Mouse (Mus musculus) forebrain, postnatal 0 days (tissue): ENCODE results near the gene Hsph1. TPM values are rescaled to one million over a fixed set of nuclear protein-coding genes. Genes with fewer than 3 reads are reported as not detected.

ENCODE experiments used
- ATAC-seq: fragments of 200-750 bp; cut with Nextera tagmentation; 2 replicates; pipeline ENCODE4 v1.8.0; 2017; ENCODE audit warnings: mild to moderate bottlenecking, moderate library complexity
- DNase-seq: peaks from one replicate; pipeline ENCODE4 v3.0.0-alpha.2; 2015
- H3K27ac ChIP-seq: fragments of 300-500 bp; sonication (generic); 2 replicates; pipeline ENCODE4 v1.5.1; 2014; ENCODE audit warnings: low read depth, mild to moderate bottlenecking, antibody characterized with exemption, low read length, moderate library complexity, mixed read lengths
- H3K27me3 ChIP-seq: fragments of 300-500 bp; sonication (generic); 2 replicates; pipeline ENCODE4 v1.6.1; 2014; ENCODE audit warnings: mild to moderate bottlenecking, low read length, mixed read lengths; ENCODE audit not compliant: insufficient read depth
- H3K36me3 ChIP-seq: fragments of 300-500 bp; sonication (generic); 2 replicates; pipeline ENCODE4 v1.6.1; 2014; ENCODE audit warnings: mild to moderate bottlenecking, moderate library complexity; ENCODE audit not compliant: insufficient read depth
- H3K4me1 ChIP-seq: fragments of 300-500 bp; sonication (generic); 2 replicates; pipeline ENCODE4 v1.6.1; 2014; ENCODE audit warnings: antibody characterized with exemption; ENCODE audit not compliant: insufficient read depth
- H3K4me2 ChIP-seq: fragments of 300-500 bp; sonication (generic); 2 replicates; pipeline ENCODE4 v1.6.1; 2014; ENCODE audit warnings: low read depth, mild to moderate bottlenecking, moderate library complexity
- H3K4me3 ChIP-seq: fragments of 300-500 bp; sonication (generic); 2 replicates; pipeline ENCODE4 v1.5.1; 2014; ENCODE audit warnings: low read depth, low read length, mixed read lengths
- H3K9ac ChIP-seq: fragments of 300-500 bp; sonication (generic); 2 replicates; pipeline ENCODE4 v1.6.1; 2014; ENCODE audit warnings: mild to moderate bottlenecking
- H3K9me3 ChIP-seq: fragments of 300-500 bp; sonication (generic); 2 replicates; pipeline ENCODE4 v1.6.1; 2016; ENCODE audit warnings: low read length
- CTCF ChIP-seq: sonication (generic); IDR thresholded peaks from 2 replicates; pipeline ENCODE4 v1.5.1; 2016; ENCODE audit warnings: antibody characterized with exemption, control low read depth, low read depth
- WGBS: fragments of 180-500 bp; shearing (Covaris S2); extraction: QIAGEN DNeasy Blood & Tissue Kit; methylation state at CpG from one replicate; pipeline ENCODE4 v1.1.7; 2014; 5-methylcytosine and 5-hydroxymethylcytosine counted together
- polyA plus RNA-seq: library from polyadenylated mRNA; unstranded; fragments of >200 nt; fragmentation: Nextera tagmentation; extraction: Ambion mirVana; gene quantifications from 2 replicates; pipeline ENCODE4 v1.2.1, GENCODE M21; 2015
- total RNA-seq: library from RNA; depleted of rRNA; stranded (reverse); fragments of >200 nt; gene quantifications from 2 replicates; pipeline ENCODE4 v1.2.3, GENCODE M21; 2014

Hsph1 gene
- total and polyA plus RNA-seq, 2 experiments from 2014 or later = 41.2 to 78.6 TPM

GRCm38 (mm10) chr5:149655636-149656035, 19.5 kb upstream of the Hsph1 start:
- ATAC-seq (no peak), DNase-seq (no peak)
- Histone ChIP-seq H3K9ac (no peak overlapping the region), H3K27me3 (no peaks in the 10 kb centered on the region), H3K9me3 (no peaks in the 10 kb centered on the region), H3K36me3 (no peaks in the 10 kb centered on the region), H3K4me1 (no peaks in the 10 kb centered on the region), H3K4me3 (no peak overlapping the region), H3K27ac (no peak overlapping the region), H3K4me2 (no peak overlapping the region)
- no peak for TF ChIP-seq CTCF
- WGBS = 83% methylated on average over 9 of the region's 9 CpGs

DNA sequence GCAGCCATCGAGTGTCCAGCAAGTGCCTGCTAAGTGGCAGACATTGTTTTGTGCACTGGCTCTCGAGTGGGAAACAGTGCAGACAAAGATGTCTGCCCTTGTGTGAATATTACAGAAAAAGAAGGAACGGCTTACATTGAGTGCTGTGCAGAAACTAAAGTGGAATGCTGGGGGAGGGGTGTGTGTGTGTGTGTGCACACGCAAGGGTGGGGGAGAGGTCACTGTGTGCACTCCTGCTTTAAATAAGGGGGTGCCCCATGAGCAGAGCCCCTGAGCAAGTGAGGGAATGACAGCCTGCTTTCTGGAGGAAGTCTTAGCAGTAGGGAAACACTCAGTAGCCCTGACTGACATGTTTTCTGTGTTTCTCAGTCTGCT, 14.0 kb upstream of the Hsph1 start:
- Histone ChIP-seq H3K9me3 (no peaks in the 10 kb centered on the region), H3K27me3 (no peaks in the 10 kb centered on the region), H3K4me1 (peaks cover 3% of the 10 kb centered on the region; the same call in 1 of the 2 replicates), H3K36me3 (no peaks in the 10 kb centered on the region), H3K9ac (no peak overlapping the region), H3K4me3 (no peak overlapping the region), H3K27ac (no peak overlapping the region), H3K4me2 (no peak overlapping the region)
- no peak for DNase-seq
- WGBS = 40% methylated on average over 4 of the region's 4 CpGs
- ATAC-seq = peak; percentile 8; the same call in 1 of the 2 replicates
- no peak for TF ChIP-seq CTCF

DNA sequence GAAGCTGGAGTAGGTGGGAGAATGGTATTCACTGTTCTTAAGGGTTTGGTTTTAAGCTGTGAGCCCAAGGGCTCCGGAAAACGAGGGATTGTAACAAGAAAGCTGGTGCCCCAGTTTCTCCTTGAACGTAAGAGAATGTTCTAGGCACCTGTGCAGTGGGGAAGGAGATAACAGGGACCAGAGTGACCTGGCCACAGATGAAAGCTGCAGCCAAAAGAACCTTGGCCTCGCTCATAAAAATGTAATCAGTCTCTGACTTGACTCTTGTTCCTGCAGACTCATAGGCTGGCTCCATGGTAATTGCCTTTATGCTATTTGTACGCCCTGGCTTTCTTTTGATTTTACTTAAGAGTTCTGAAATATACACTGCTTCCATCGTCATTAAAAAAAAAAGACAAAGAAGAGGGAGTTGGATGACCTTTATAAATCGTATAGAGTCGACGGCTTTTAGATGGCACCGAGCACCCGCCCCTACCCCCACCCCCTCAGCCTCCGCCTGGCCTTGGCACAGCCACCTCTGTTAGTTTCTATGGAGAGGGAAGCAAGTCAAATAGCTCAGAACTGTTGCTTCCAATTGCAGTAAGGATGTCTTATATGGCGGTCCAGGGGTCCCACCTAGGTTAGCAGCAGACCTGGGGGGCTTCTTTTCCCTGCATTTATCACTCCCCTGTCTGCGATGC, 13.5 kb upstream of the Hsph1 start:
- Histone ChIP-seq H3K4me2 (no peak overlapping the region), H3K36me3 (no peaks in the 10 kb centered on the region), H3K9ac (no peak overlapping the region), H3K27ac (no peak overlapping the region), H3K27me3 (no peaks in the 10 kb centered on the region), H3K4me3 (no peak overlapping the region), H3K9me3 (no peaks in the 10 kb centered on the region), H3K4me1 (peaks cover 3% of the 10 kb centered on the region; the same call in 1 of the 2 replicates)
- 68% methylated on average over 14 of the region's 14 CpGs for WGBS
- DNase-seq = no peak
- TF ChIP-seq CTCF = no peak
- no peak for ATAC-seq

GRCm38 (mm10) chr5:149648895-149649406, 12.8 kb upstream of the Hsph1 start:
- Histone ChIP-seq H3K27ac (no peak overlapping the region), H3K4me2 (no peak overlapping the region), H3K9ac (no peak overlapping the region), H3K9me3 (no peaks in the 10 kb centered on the region), H3K36me3 (no peaks in the 10 kb centered on the region), H3K27me3 (no peaks in the 10 kb centered on the region), H3K4me1 (peaks cover 3% of the 10 kb centered on the region; the same call in 1 of the 2 replicates), H3K4me3 (no peak overlapping the region)
- WGBS = 70% methylated on average over 6 of the region's 6 CpGs
- no peak for DNase-seq
- ATAC-seq = no peak
- TF ChIP-seq CTCF = no peak

DNA sequence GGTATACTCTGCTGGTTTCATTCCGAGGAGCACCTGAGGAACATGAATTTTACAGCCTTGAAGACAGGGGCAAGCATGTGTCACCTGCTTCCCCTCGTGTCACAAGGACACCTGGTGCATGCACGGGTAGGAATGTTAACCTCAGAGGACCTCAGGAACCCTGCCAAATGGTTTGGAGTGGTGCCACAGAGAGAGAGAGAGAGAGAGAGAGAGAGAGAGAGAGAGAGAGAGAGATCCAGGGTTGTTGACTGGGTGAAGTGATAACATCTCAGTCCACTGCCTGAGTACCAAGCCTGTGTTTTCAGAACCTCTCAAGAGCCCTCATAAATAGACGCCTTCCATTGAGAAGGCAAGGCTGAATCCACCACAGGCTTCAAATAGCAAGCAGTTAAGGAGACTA, 12.0 kb upstream of the Hsph1 start:
- DNase-seq = no peak
- Histone ChIP-seq H3K4me2 (no peak overlapping the region), H3K4me3 (no peak overlapping the region), H3K9me3 (no peaks in the 10 kb centered on the region), H3K27ac (peak overlapping the region; percentile 57), H3K9ac (no peak overlapping the region), H3K27me3 (no peaks in the 10 kb centered on the region), H3K4me1 (peaks cover 3% of the 10 kb centered on the region; the same call in 1 of the 2 replicates), H3K36me3 (no peaks in the 10 kb centered on the region)
- TF ChIP-seq CTCF = no peak
- 66% methylated on average over 4 of the region's 4 CpGs for WGBS
- ATAC-seq = 0 out of 2 replicates have a peak, but pooled peaks have one; percentile 21

DNA sequence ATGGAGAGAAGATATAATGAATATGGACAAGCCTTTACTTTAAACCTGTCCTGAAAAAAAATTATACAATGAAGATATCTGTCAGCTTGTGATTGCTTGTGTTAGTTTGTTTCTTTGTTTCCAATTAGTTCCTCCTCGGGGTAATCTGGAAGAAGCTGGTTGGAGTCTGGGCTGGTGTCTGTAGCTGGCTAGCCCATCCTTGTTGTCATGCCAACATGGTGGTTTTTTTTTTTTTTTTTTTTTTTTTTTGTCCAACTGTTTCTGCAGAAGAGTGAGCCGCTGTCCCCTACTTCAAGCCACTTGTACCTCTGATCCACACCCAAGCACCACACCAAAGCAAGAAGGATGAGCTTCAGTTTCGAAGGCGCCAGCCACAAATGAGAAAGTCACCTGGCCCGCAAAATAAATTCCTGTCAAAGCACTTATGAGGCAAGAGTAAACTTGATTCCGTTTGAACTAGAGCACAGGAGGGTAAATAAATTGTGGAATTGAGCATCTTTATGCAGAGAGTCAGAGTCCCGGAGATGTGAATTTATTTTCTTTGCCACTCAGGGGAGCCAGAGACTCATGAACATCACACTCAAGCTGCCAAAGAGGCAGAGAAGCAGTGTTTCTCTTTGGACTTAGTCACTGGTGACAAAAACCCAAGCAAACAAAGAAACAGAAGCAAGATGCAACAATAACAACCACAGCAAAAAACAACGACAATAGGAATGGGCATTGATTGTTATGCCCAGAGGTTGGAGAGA, 11.4 kb upstream of the Hsph1 start:
- Histone ChIP-seq H3K9ac (no peak overlapping the region), H3K36me3 (no peaks in the 10 kb centered on the region), H3K4me3 (no peak overlapping the region), H3K9me3 (no peaks in the 10 kb centered on the region), H3K4me2 (no peak overlapping the region), H3K27ac (peak overlapping the region; percentile 57), H3K27me3 (no peaks in the 10 kb centered on the region), H3K4me1 (peaks cover 3% of the 10 kb centered on the region; the same call in 1 of the 2 replicates)
- whole genome bisulfite sequencing = 63% methylated on average over 8 of the region's 8 CpGs
- TF ChIP-seq CTCF = peak; percentile 64
- ATAC-seq (peak; percentile 81), DNase-seq (peak; percentile 71)
